Mouse (Mus musculus) G1E (cell line): ENCODE data around the gene Apold1.

Experiments used
- CTCF ChIP-seq: IDR thresholded peaks from 2 replicates; pipeline ENCODE4 v1.5.1; 2012; ENCODE audit warnings: low read depth, low read length, inconsistent platforms, mixed read lengths
- GATA1 ChIP-seq: IDR thresholded peaks from 2 replicates; pipeline ENCODE4 v1.6.1; 2012; ENCODE audit warnings: borderline replicate concordance, low read length, inconsistent platforms, mixed read lengths
- GATA2 ChIP-seq: IDR thresholded peaks from 2 replicates; pipeline ENCODE4 v1.6.1; 2012; ENCODE audit warnings: low read depth, low read length, inconsistent platforms, borderline replicate concordance
- POLR2AphosphoS5 ChIP-seq: IDR thresholded peaks from 2 replicates; pipeline ENCODE4 v1.6.1; 2012; ENCODE audit warnings: low read depth, low read length, inconsistent platforms; ENCODE audit not compliant: insufficient replicate concordance
- TAL1 ChIP-seq: conservative IDR thresholded peaks from 2 replicates; pipeline ENCODE4 v1.6.1; 2012; ENCODE audit warnings: low read depth, low read length, inconsistent platforms, mixed read lengths

DNA sequence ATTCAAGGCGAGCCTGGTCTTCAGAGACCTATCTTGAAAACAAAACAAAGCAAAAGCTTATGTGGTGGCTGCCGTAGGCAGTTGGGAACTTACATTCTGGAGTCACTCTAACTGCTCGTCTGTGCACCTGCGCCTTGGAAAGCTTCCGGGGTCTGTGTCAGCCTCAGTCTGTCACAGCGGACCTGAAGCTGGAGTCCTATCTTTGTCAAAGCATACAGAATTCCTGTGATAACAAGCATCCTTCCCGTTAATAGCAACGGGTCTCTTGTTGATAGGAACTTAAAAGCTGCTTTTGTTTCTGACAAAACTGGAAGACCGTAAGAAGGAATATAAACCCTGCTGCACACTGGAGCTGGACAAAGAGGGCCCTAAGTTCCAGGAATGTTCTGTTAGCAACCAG lies 6.9 kb downstream of the Apold1 start:
- TF ChIP-seq CTCF (no peak), TAL1 (no peak), POLR2AphosphoS5 (no peak), GATA1 (no peak), GATA2 (no peak)
